Comparison of ENCODE assay signal across 1 mouse cellular context in the genomic region with DNA sequence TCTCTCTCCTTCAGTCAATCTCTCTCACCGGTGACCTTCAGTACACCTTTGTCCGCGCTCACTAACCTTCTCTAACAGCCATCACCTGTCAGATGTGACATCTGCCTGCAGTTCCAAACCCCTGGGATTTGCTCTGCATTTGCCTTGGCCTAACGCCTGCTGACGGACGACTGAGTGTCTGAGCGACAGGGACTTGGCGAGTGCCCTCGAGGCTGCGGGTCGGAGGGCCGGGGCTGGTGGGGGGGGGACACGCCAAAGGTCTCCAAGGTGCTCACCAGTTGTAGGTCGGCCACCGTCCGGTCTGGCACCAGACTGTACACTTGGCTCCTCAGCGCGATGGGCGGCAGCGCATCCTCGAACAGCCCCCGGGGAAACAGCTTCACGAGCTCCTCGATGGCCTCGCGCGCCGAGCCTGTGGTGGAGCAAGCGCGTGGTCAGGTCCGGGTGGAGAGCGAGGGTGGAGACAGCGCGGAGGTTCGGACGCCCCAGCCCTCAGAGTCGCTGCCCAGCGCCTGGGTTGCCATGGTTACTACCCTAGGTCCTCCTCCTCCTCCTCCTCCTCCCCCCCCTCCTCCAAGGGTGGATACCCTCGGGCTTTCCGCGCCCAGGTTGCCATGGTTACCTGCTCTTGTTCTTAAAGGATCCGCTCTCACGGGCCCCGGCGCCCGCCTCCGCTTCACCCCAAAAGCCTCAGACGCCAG.
TF ChIP-seq lines count a peak whose summit lies in the region.

No protein-coding gene starts in this region.

TF ChIP-seq in MEL, 35 proteins besides CTCF, POLR2A, EP300 and RAD21:
- no peak for TF ChIP-seq ZMIZ1 (IDR thresholded peaks at IDR 0.05; ENCODE audit: low read depth, low read length)
- no peak for TF ChIP-seq CHD1 (IDR thresholded peaks at IDR 0.05; ENCODE audit: low read depth, low read length)
- TF ChIP-seq MAFK (IDR thresholded peaks at IDR 0.05; ENCODE audit: borderline replicate concordance, low read depth, low read length): no peak
- no peak for TF ChIP-seq MYC (IDR thresholded peaks at IDR 0.05; ENCODE audit: low read depth, low read length)
- TF ChIP-seq SMC3 (IDR thresholded peaks at IDR 0.05; ENCODE audit: low read depth, low read length): no peak
- TF ChIP-seq GABPA (IDR thresholded peaks at IDR 0.05; ENCODE audit: low read depth, low read length): no peak
- TF ChIP-seq CHD2 (IDR thresholded peaks at IDR 0.05; ENCODE audit: low read length): no peak
- no peak for TF ChIP-seq NRF1 (IDR thresholded peaks at IDR 0.05; ENCODE audit: insufficient read depth, low read depth, low read length, poor library complexity, severe bottlenecking)
- no peak for TF ChIP-seq ELF1 (IDR thresholded peaks at IDR 0.05; ENCODE audit: low read depth, low read length)
- no peak for TF ChIP-seq RCOR1 (IDR thresholded peaks at IDR 0.05; ENCODE audit: low read depth, low read length)
- TF ChIP-seq MYB (IDR thresholded peaks at IDR 0.05; ENCODE audit: low read depth, low read length): no peak; the same call in 1 of the 2 replicates
- TF ChIP-seq MXI1 (IDR thresholded peaks at IDR 0.05; ENCODE audit: low read depth, low read length): no peak
